Mouse (Mus musculus) Muller cell, postnatal 12 days (primary cell): ENCODE measurements around the gene Bcl6b.

Experiments
- DNase-seq: peaks from one replicate; pipeline ENCODE4 v3.0.0-alpha.2; 2015; ENCODE audit errors: inconsistent ontology term

The Bcl6b gene

GRCm38 (mm10) chr11:70229260-70230010 lies at the start of gene Bcl6b:
TSS of gene Bcl6b (minus strand) at chr11:70229798.
- no peak for DNase-seq

GRCm38 (mm10) chr11:70278961-70279360 lies 49.4 kb upstream of the Bcl6b start:
- DNase-seq, result no peak

- DNase-seq, result no peak
Measured at GRCm38 (mm10) chr11:70271641-70272040, 42.0 kb upstream of the Bcl6b start.

GRCm38 (mm10) chr11:70266405-70266804 lies 36.8 kb upstream of the Bcl6b start:
- DNase-seq, result no peak

GRCm38 (mm10) chr11:70265819-70266218 lies 36.2 kb upstream of the Bcl6b start:
- DNase-seq, result no peak

- DNase-seq, result no peak
Measured at GRCm38 (mm10) chr11:70265252-70265651, 35.7 kb upstream of the Bcl6b start.

- peak; percentile 75 for DNase-seq
Measured at GRCm38 (mm10) chr11:70259035-70259434, 29.4 kb upstream of the Bcl6b start.

GRCm38 (mm10) chr11:70254931-70255531 lies 25.4 kb upstream of the Bcl6b start, which contains the start of gene Alox12:
TSS of gene Alox12 (minus strand) at chr11:70255353.
- DNase-seq, result peak; percentile 60

- no peak for DNase-seq
Measured at GRCm38 (mm10) chr11:70254337-70254736, 24.7 kb upstream of the Bcl6b start.

GRCm38 (mm10) chr11:70251853-70252252 lies 22.3 kb upstream of the Bcl6b start:
- no peak for DNase-seq

- DNase-seq, result no peak
Measured at GRCm38 (mm10) chr11:70250150-70250549, 20.6 kb upstream of the Bcl6b start.

GRCm38 (mm10) chr11:70247136-70247845 lies 17.7 kb upstream of the Bcl6b start:
- DNase-seq, result peak; percentile 36

- no peak for DNase-seq
Measured at GRCm38 (mm10) chr11:70242591-70242990, 13.0 kb upstream of the Bcl6b start.

- DNase-seq, result peak; percentile 90
Measured at GRCm38 (mm10) chr11:70239541-70240279, 10.1 kb upstream of the Bcl6b start, which contains the start of the genes Gm21988 and Rnasek. TSS of gene Gm21988 (minus strand) at chr11:70239830. TSS of gene Rnasek (minus strand) at chr11:70239842.

- DNase-seq, result peak; percentile 33
Measured at GRCm38 (mm10) chr11:70238591-70239440, 9.2 kb upstream of the Bcl6b start.

GRCm38 (mm10) chr11:70237457-70238167 lies 8.0 kb upstream of the Bcl6b start, which contains the start of gene 0610010K14Rik:
TSS of gene 0610010K14Rik (minus strand) at chr11:70237914.
- peak; percentile 98 for DNase-seq

- DNase-seq, result peak; percentile 14
Measured at GRCm38 (mm10) chr11:70236717-70237116, 7.1 kb upstream of the Bcl6b start.

- no peak for DNase-seq
Measured at GRCm38 (mm10) chr11:70235254-70235900, 5.8 kb upstream of the Bcl6b start.

- DNase-seq, result no peak
Measured at GRCm38 (mm10) chr11:70234497-70234896, 4.9 kb upstream of the Bcl6b start.
